Mouse (Mus musculus) cerebral cortex, adult 2 months (tissue): ENCODE measurements around the gene Col28a1.

Experiments used
- WGBS: fragments of 180-500 bp; shearing (Covaris S2); methylation state at CpG from one replicate; pipeline ENCODE4 v1.1.7; 2018; 5-methylcytosine and 5-hydroxymethylcytosine counted together

Gene Col28a1

GRCm38 (mm10) chr6:8192517-8192916 lies at the start of gene Col28a1:
Gene Col28a1 (minus strand): TSS chr6:8192617.

GRCm38 (mm10) chr6:8228596-8228995 lies 36.2 kb upstream of the Col28a1 start:
- 51% methylated on average over 3 of the region's 3 CpGs for WGBS

- 58% methylated on average over 3 of the region's 3 CpGs for WGBS
Observed at GRCm38 (mm10) chr6:8227035-8227434, 34.6 kb upstream of the Col28a1 start.

GRCm38 (mm10) chr6:8210661-8211060 lies 18.2 kb upstream of the Col28a1 start:
- WGBS, result 81% methylated on average over 3 of the region's 3 CpGs

GRCm38 (mm10) chr6:8209866-8210186 lies 17.4 kb upstream of the Col28a1 start:
- WGBS, result 6% methylated on average over 10 of the region's 10 CpGs

GRCm38 (mm10) chr6:8209047-8209865 lies 16.8 kb upstream of the Col28a1 start, which contains the start of gene Mios:
Gene Mios (plus strand): TSS chr6:8209222.
- under 1% methylated on average over 88 of the region's 90 CpGs for WGBS

GRCm38 (mm10) chr6:8189917-8190316 lies 2.5 kb downstream of the Col28a1 start:
- 78% methylated on average over 3 of the region's 3 CpGs for WGBS

- WGBS, result 99% methylated on average over 3 of the region's 3 CpGs
Observed at GRCm38 (mm10) chr6:8188599-8189233, 3.7 kb downstream of the Col28a1 start.

- 18% methylated on average over 10 of the region's 10 CpGs for WGBS
Observed at GRCm38 (mm10) chr6:8178397-8178941, 13.9 kb downstream of the Col28a1 start.

GRCm38 (mm10) chr6:8176116-8176515 lies 16.3 kb downstream of the Col28a1 start:
- WGBS, result 66% methylated on average over 2 of the region's 2 CpGs

- 95% methylated on average over 7 of the region's 7 CpGs for WGBS
Observed at GRCm38 (mm10) chr6:8175346-8175745, 17.1 kb downstream of the Col28a1 start.

GRCm38 (mm10) chr6:8174062-8174461 lies 18.4 kb downstream of the Col28a1 start:
- WGBS, result 38% methylated on average over 2 of the region's 2 CpGs

GRCm38 (mm10) chr6:8172101-8172500 lies 20.3 kb downstream of the Col28a1 start:
- 97% methylated on average over 1 of the region's 1 CpGs for WGBS

- 77% methylated on average over 1 of the region's 1 CpGs for WGBS
Observed at GRCm38 (mm10) chr6:8164741-8165140, 27.7 kb downstream of the Col28a1 start.

GRCm38 (mm10) chr6:8160001-8160400 lies 32.4 kb downstream of the Col28a1 start:
- 45% methylated on average over 2 of the region's 2 CpGs for WGBS

GRCm38 (mm10) chr6:8152551-8153361 lies 39.7 kb downstream of the Col28a1 start:
- 65% methylated on average over 10 of the region's 10 CpGs for WGBS

GRCm38 (mm10) chr6:8148916-8149315 lies 43.5 kb downstream of the Col28a1 start:
- 71% methylated on average over 2 of the region's 2 CpGs for WGBS

- WGBS, result 69% methylated on average over 1 of the region's 1 CpGs
Observed at GRCm38 (mm10) chr6:8141881-8142280, 50.5 kb downstream of the Col28a1 start.

- 78% methylated on average over 7 of the region's 7 CpGs for WGBS
Observed at GRCm38 (mm10) chr6:8130149-8130548, 62.3 kb downstream of the Col28a1 start.

- WGBS, result 65% methylated on average over 1 of the region's 1 CpGs
Observed at GRCm38 (mm10) chr6:8128164-8128563, 64.3 kb downstream of the Col28a1 start.

GRCm38 (mm10) chr6:8126545-8126944 lies 65.9 kb downstream of the Col28a1 start:
- 35% methylated on average over 3 of the region's 3 CpGs for WGBS

GRCm38 (mm10) chr6:8119116-8119515 lies 73.3 kb downstream of the Col28a1 start:
- 78% methylated on average over 2 of the region's 2 CpGs for WGBS
